Comparison of ENCODE assay signal across 11 mouse cellular contexts in genomic region chr4:145147006-145147961, GRCm38 (mm10). TPM values are rescaled to one million over a fixed set of nuclear protein-coding genes. Genes with fewer than 3 reads are reported as not detected.
DNase-seq lines count a peak whose midpoint lies in the region.
"Had no signal": no experiment of that assay in that cellular context is flagged by ENCODE, and none has a peak within 500 bp of the region (broad histone marks: within the 10 kb centered on the region; RNA-seq: fewer than 3 reads in every experiment).

No protein-coding gene starts in this region.

- 31% methylated on average over 5 of the region's 5 CpGs for WGBS in large intestine, adult 2 months

- DNase-seq in heart, adult 18-20 months, result peak; percentile 23 to 27
- no peak for DNase-seq in heart, adult 8-10 months (ENCODE audit: low spot score)
- peak; percentile 38 to 47 for DNase-seq in spleen, postnatal 36 days (ENCODE audit: low spot score in 2 of 2)
- DNase-seq in spleen, postnatal 4 days (ENCODE audit: low spot score in 2 of 2), result no peak
- DNase-seq in large intestine, adult 2 months (ENCODE audit: low read depth, low spot score), result peak; percentile 38
- DNase-seq in thymus, postnatal 4 days, result peak; percentile 52
- no peak for DNase-seq in gastrocnemius, adult 18-20 months (ENCODE audit: low spot score)
- no peak for DNase-seq in gastrocnemius, adult 8-10 months (ENCODE audit: low spot score in 2 of 2)
- DNase-seq: adrenal gland, postnatal 36 days; cerebellum, adult 18-20 months; right cerebral cortex, postnatal 14 days had no signal

RNA-seq across cellular contexts. Expression of gene Vps13d, which starts 47.5 kb away (rescaled TPM):
- total RNA-seq in heart, adult 18-20 months (2021), result 10 to 100 TPM; 75.5 to 76.4 TPM
- 10 to 100 TPM; 76.7 to 88.3 (median 79.4) TPM for total RNA-seq in heart, adult 8-10 months (2022)
- polyA plus RNA-seq in large intestine, adult 2 months (2012; rRNA removed), result 15.5 and 20.4 TPM in 2 replicates
- total RNA-seq in gastrocnemius, adult 18-20 months (2021), result 10 to 100 TPM; 28.7 to 34.3 TPM
- 10 to 100 TPM; 32.5 to 42.0 (median 36.7) TPM for total RNA-seq in gastrocnemius, adult 8-10 months (2022)

Comparison
In these comparisons a context has a peak if more than half of its experiments do, and no peak if none do; other contexts are left out.
1. DNase-seq: peak in heart, adult 18-20 months (2 of 2), spleen, postnatal 36 days (2 of 2), large intestine, adult 2 months (single experiment) and thymus, postnatal 4 days (single experiment); none in heart, adult 8-10 months (single experiment), spleen, postnatal 4 days (0 of 2), gastrocnemius, adult 18-20 months (single experiment) and gastrocnemius, adult 8-10 months (0 of 2).